Mouse (Mus musculus) adrenal gland, postnatal 36 days (tissue): ENCODE results near the gene Trim2. TPM values are rescaled to one million over a fixed set of nuclear protein-coding genes. Genes with fewer than 3 reads are reported as not detected.
A peak's percentile ranks its signal among the peaks of the same experiment; 100 is the strongest.

Experiments
- DNase-seq, 2 experiments: peaks; one replicate each; pipeline ENCODE4 v3.0.0; 2021; ENCODE audit warnings: mixed read lengths in 1 of 2
- long read RNA-seq, 2 experiments: library from polyadenylated mRNA; stranded (forward); transcript quantifications; one replicate each; pipeline ENCODE4 v2.0.0; 2021; ENCODE audit warnings: borderline sequencing depth in 2 of 2
- total RNA-seq, 2 experiments: library from RNA; stranded (reverse); gene quantifications; 2 replicates each; pipeline ENCODE4 v1.2.3; 2021

The Trim2 gene
- total RNA-seq, result 10 to 100 TPM; 36.9 to 88.8 TPM
- long read RNA-seq, experiment 1, full-length matches to known transcripts, result 25 of 66 reads
- long read RNA-seq, experiment 1, partial matches to known transcripts, result 24 of 66 reads
- long read RNA-seq, experiment 1, other reads (novel, unspliced or antisense), result 17 of 66 reads
- long read RNA-seq, experiment 2, full-length matches to known transcripts, result 2 of 5 reads
- long read RNA-seq, experiment 2, partial matches to known transcripts, result 1 of 5 reads
- long read RNA-seq, experiment 2, other reads (novel, unspliced or antisense), result 2 of 5 reads

DNA sequence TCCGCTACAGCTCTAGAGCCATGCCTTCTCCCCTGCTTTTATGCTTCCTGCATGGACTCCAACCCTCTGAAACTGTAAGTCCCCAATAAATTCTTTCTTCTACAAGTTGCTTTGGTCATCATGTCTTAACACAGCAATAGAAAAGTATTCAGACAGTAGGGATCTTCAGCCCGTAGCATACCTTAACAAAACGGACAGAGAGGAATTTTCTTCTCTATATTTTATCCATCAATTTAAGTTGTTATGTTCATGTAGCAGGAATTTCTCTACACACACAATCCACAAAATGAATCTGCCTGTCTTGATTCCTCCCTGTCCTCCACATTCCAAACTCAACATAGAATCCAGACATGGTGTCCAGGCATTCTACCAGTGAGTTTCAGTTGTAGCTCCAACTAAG, at the start of gene Trim2:
Trim2 (minus strand) TSS at position 101 of the 400 bp plus-strand sequence.
- no peak for DNase-seq

- peak; percentile 91 to 93 for DNase-seq
These were observed 49.4 kb upstream of the Trim2 start for GRCm38 (mm10) chr3:84355930-84356689.

DNA sequence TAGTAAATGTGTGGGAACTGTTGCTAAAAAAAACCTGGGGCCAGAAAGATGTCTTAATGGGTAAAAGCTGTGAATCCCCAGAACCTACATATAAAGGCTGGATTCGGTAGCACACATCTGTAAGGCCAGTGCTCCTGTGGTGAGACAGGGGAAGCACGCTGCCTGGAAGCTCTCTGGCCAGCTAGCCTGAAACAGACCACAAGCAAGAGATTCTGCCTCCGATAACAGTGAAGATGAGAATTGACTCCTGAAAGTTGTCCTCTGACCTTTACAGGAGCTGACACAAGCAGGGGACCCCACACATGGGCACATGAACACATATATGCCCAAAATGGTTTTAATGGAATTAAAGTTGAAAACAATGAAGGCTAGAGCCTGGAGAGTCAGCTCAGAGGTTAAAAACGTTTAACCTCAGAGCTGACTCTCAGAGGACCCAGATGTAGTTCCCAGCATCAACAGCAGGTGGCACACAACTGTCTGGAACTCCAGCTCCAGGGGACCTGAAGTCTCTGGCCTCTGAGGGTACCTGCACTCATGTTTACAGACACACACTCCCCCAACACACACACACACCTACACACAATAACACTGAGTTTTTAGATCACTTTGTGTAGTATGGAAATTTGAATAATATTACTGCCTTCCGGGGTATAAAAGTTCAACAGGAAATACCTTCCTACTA, 45.8 kb upstream of the Trim2 start:
- DNase-seq, result peak; percentile 84

DNA sequence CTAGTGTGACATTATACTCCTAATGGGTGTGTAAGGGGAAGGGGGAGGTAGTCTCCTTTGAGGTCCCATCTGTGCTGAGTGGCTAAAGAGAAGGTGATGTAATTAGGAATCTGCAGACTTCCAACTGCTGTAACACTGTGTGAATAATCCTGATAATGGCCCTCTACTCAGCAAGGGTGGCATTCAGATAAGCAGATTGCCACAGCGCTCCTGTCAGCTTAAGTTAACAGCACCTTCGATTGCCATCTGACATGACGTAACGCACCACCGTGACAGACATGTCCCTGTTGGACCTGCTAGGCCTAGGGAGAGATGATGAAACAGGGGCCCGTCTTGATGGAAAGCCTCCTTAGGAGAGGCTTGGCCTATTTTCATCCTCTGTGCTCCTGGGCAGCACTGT, 43.6 kb upstream of the Trim2 start:
- DNase-seq, result peak in 1 of 2 experiments; percentile 36

DNA sequence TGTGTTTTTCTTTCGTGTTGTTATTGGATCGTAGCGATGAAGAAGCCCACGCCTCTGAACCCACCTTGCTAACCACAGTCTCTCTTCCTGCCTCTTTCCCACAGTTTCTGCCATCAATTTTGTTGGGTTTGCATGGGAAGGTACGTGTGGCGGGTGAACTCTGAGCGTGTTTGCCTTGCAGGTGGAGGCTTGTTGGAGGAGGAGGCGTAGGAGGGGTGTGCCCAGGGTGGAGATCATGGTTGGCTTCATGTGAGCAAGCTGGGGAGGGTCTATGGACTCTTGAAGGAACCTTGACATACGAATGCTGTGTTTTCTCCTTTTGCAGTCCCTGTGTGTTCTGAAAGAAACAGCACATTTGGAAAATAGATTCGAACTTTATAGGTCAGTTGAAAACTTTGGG, 43.1 kb upstream of the Trim2 start:
- DNase-seq, result no peak

DNA sequence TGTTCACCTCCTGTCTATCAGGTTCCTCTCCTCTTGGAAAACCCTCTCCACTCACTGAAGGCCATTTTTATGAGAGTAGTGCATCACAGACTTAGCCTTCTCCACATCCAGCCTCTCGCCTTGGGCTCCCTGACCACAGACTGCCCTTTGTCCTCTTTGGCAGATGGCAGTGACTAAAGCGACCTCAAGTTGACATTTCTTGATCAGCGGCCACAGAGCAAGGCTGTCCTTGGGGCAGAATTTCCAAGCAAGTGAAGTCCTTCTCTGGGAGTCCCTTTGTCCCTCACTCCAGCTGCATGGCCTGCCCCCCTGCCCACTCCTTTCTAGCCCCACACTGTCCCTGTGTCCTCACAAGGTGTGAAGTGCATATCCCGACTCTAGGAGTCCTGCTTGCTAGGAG, 40.7 kb upstream of the Trim2 start:
- DNase-seq, result peak; percentile 65 to 83

DNA sequence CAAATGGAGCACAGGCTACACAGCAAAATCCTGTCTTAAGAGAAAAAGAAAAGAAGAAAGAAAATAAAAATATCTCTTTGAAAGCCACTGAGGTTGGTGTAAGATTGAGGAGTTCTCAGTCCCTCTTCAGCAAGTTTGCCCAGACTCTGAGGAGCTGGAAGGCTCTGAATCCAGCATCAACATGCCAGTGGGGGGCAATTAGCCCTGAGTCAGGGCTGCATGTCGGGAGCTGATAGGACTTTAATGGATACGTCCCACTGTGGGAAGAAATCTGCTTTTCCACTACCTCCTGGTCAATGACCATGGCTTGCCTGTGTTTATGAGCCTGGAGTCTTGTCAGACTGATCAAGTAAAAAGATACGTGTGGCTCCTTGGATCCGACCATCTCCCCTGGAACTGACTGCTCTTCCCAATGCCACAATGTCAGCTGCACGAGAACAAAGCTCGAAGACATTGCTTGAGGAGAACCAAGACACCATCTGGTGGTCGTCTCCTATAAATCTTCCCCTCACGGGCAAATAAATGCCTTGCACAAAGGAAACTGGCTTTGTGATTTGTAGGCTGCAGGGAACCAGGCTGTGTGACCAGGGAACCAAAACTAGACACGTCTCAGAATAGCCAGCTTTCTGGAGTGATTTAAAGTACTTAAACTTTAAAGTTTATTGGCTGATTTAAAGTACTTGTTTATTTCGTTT, 39.9 kb upstream of the Trim2 start:
- no peak for DNase-seq

DNA sequence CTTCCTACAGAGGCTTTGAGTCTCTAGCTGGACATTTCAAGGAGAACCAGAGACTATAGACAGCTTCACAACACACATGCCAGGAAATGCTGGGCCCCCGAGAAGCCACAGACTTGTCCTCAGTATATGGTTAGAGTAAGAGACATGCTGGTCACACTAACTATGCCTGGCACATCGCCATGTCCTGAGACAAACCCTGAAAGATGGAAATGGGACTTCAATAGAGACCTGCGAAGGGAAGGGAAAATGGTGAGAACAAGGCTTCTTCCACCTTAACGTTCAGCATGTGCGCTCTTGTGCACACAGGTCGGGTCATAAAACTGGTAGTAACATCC, 38.9 kb upstream of the Trim2 start:
- DNase-seq, result peak; percentile 32 to 44

DNA sequence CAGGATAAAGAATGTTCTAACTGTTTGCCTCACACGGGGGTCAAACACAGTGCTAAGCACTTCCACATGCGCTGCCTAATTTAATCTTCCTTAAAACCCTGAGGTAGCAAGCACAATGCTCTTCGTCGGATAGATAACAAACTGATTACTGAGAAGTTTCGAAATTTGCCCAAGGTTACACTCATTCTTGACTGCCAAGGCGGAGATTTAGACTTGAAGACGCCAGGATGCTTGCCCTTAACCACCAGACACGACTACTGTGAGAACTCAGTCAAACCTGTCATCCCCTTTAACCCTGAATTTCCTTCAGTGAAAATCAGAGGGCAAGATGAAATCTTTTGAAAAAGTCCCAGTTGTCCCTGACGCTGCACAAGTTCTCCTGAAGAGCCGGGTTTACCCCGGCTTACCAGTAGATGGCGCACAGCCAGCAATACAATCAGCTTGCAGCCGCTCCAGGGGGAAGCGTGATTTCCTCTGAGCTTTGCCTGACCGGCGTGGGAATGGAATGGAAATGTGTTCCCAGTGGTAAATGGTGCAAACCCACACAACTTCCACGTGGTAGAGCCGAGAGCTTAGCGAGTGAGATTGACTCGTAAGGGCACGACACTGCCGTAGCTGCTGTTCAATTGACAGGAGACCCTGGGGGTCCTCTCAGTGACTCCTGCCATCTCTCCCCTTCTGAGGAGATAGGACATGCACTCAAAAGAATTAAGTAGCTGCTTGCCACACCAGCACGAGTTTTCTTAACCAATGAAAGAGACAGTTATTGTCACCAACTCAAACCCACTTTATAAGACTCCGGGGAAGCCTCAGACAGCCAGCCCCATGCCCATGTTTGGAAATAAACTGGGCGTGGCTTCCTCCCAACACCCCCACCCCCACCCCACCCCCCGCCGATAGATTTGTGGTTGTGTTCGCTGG, 38.3 kb upstream of the Trim2 start:
- DNase-seq, result peak; percentile 89 to 90

GRCm38 (mm10) chr3:84343101-84343500, 36.4 kb upstream of the Trim2 start:
- DNase-seq, result no peak

- no peak for DNase-seq
These were observed 35.1 kb upstream of the Trim2 start for GRCm38 (mm10) chr3:84341811-84342210.

DNA sequence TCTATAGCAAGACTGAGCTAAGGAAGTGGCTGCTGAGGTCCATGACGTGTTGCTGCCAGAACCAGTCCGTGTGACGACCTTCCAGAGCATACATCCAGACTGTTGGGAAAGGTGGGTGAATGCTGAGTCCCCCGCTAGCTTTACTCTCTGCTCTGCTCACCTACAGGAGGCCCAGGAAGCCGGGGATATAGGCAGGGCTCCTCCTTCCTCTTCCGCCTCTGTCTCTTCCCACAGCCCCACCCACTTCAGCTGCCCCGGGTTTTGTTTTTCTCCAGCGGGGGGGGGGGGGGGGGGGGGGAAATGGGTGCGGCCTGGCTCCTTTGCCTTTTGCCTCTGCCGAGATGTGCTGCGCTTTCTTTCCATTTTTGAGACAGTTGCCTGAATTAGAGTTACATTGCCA, 30.9 kb upstream of the Trim2 start:
- DNase-seq, result no peak

DNA sequence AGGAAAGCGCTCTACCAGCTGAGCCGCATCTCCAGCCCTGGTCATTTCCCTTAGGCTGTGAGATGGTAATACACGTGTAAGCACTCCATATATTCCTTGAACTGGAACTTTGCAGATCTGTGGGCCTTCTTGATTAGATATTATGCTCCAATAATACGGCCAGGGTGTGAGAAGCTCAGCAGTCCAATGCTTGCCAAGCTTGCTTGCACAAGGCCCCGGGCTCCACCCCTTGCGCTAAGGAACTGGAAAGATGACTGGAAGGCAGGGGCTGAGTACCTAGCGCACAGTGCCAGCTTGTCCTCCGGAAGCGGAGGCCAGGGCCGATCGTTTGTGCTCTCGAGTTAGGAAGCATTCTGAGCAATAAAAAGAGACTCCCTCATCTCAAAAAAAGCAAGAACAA, 29.7 kb upstream of the Trim2 start:
- DNase-seq, result peak; percentile 42 to 55

- no peak for DNase-seq
These were observed 28.9 kb upstream of the Trim2 start for GRCm38 (mm10) chr3:84335421-84336073.

- DNase-seq, result peak; percentile 11 to 12
These were observed 28.2 kb upstream of the Trim2 start for GRCm38 (mm10) chr3:84334771-84335420.

- peak; percentile 84 to 87 for DNase-seq
These were observed 27.0 kb upstream of the Trim2 start for GRCm38 (mm10) chr3:84333400-84334349.

- DNase-seq, result peak in 1 of 2 experiments; percentile 53
These were observed 23.5 kb upstream of the Trim2 start for GRCm38 (mm10) chr3:84330210-84330609.

GRCm38 (mm10) chr3:84324967-84325441, 18.3 kb upstream of the Trim2 start:
- peak in 1 of 2 experiments; percentile 23 for DNase-seq

DNA sequence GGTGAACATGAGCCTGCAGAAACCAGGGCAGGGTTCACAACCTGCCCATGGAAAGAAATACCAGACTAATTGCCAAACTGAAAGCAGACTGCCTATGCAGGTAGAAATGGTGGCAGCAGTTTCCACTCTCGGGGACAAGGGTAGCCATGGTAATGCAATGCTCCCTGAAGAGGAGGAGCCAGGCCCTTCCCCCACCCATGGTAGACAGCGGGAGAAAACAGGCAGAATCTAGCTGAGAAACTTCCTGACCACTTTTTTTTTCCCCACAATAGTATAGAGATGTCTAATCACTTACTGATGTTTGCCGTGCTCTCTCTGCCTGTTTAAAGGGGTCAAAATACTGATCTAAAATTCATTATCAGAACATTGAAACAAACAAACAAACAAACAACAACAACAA, 17.8 kb upstream of the Trim2 start:
- DNase-seq, result peak in 1 of 2 experiments; percentile 50
